Mouse (Mus musculus) stomach, embryonic 16.5 days (tissue): ENCODE data around the gene Ndufa6. TPM values are rescaled to one million over a fixed set of nuclear protein-coding genes. Genes with fewer than 3 reads are reported as not detected.

Source experiments
- ATAC-seq: fragments of 200-750 bp; cut with Nextera tagmentation; 2 replicates; pipeline ENCODE4 v1.8.0; 2017; ENCODE audit warnings: moderate number of reproducible peaks, moderate TSS enrichment; ENCODE audit not compliant: insufficient read depth, low FRiP score
- H3K27ac ChIP-seq: fragments of 300-500 bp; sonication (generic); 2 replicates; pipeline ENCODE4 v1.5.1; 2014; ENCODE audit warnings: low read length
- H3K27me3 ChIP-seq: fragments of 300-500 bp; sonication (generic); 2 replicates; pipeline ENCODE4 v1.6.1; 2014; ENCODE audit warnings: low read length, control low read depth, mixed read lengths; ENCODE audit not compliant: control insufficient read depth, insufficient read depth
- H3K36me3 ChIP-seq: fragments of 300-500 bp; sonication (generic); 2 replicates; pipeline ENCODE4 v1.6.1; 2014; ENCODE audit warnings: low read length; ENCODE audit not compliant: control insufficient read depth, insufficient read depth
- H3K4me1 ChIP-seq: fragments of 300-500 bp; sonication (generic); 2 replicates; pipeline ENCODE4 v1.6.1; 2014; ENCODE audit warnings: low read length, control low read depth, mixed read lengths; ENCODE audit not compliant: control insufficient read depth, insufficient read depth
- H3K4me2 ChIP-seq: fragments of 300-500 bp; sonication (generic); 2 replicates; pipeline ENCODE4 v1.6.1; 2014; ENCODE audit warnings: low read depth, low read length, mixed read lengths
- H3K4me3 ChIP-seq: fragments of 300-500 bp; sonication (generic); replicated peaks from 2 replicates; pipeline ENCODE4 v1.5.1; 2014; ENCODE audit warnings: mild to moderate bottlenecking, low read length
- H3K9ac ChIP-seq: fragments of 300-500 bp; sonication (generic); 2 replicates; pipeline ENCODE4 v1.6.1; 2014; ENCODE audit warnings: low read length
- H3K9me3 ChIP-seq: fragments of 300-500 bp; sonication (generic); replicated peaks from 2 replicates; pipeline ENCODE4 v1.6.1; 2016; ENCODE audit warnings: low read length, control low read depth; ENCODE audit not compliant: control insufficient read depth
- WGBS: fragments of 180-500 bp; shearing (Covaris S2); extraction: QIAGEN DNeasy Blood & Tissue Kit; methylation state at CpG from one replicate; pipeline ENCODE4 v1.1.7; 2014; 5-methylcytosine and 5-hydroxymethylcytosine counted together
- polyA plus RNA-seq: library from polyadenylated mRNA; unstranded; fragments of >200 nt; fragmentation: Nextera tagmentation; extraction: Ambion mirVana; gene quantifications from 2 replicates; pipeline ENCODE4 v1.2.1, GENCODE M21; 2015

The Ndufa6 gene
- polyA plus RNA-seq, 1 experiment from 2014 or later, result 428 TPM

DNA sequence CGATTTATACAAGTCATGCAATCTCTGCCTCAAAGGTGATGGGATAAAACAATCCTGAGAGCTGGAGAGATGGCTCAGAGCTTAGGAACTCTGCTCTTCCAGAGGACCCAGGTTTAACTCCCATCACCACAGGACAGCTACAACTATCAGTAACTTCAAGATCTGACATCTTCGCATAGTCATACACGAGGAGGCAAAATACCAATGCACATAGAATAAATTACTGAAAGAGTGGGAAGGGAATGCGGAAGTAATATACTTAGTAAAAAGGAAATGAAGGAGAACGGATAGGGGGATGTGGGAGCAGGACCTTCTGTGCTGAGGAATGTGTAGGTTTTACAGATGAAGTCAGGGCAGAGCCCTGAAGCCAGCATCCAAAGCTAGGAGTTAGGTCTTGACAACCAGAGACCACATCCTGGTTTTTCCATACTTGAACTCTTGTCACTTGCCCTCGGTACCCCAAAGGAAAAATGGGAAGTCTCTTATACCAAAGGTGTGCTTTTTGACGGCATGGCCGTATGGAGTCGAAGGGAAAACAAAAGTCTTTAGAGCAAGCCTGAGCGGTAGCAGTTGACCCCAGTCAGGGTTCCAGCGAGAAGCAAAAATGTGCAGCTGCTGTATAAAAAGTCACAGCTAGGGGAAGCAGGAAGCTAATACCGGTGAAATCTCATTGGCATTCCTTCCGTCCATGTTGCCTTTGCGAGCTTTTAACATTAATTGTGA is 7.4 kb downstream of the Ndufa6 start:
- 38% methylated on average over 14 of the region's 14 CpGs for WGBS
- Histone ChIP-seq H3K27ac (peak overlapping the region; percentile 78), H3K9ac (peak overlapping the region; percentile 73), H3K4me1 (peaks cover 29% of the 10 kb centered on the region), H3K4me3 (peak overlapping the region; percentile 79), H3K9me3 (no peaks in the 10 kb centered on the region), H3K4me2 (peak overlapping the region; percentile 89), H3K36me3 (peaks cover 27% of the 10 kb centered on the region), H3K27me3 (no peaks in the 10 kb centered on the region)
- ATAC-seq, result no peak

DNA sequence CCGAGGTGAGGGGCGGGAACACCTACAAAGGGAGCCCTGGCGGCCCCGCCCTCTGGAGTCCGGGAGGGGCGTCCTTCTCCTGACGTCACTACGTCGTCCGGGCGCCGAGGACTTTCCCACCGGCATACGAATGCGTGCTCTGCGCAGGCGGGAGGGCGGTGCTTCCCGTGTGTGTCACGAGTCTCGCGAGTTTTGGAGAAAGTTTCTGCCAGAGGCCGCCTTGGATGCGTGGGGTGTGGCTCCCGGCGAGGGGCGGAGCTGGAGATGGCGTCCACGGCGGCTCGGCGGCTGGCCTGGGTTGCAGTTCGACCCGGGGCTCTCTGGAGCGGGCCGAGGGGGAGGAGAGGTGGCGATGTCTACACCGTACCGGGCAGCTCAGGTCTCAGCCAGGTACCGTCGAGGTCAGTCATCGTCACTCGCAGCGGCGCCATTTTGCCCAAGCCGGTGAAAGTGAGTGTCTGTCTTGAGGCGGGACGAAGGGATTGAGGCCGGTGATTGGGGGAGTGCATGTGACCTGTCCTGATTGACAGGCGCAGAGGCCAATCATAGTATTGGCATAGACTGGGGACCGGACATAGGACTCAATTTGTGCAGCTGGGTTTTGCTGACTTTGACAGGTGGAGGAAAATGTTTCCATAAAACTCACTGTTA is 8.2 kb downstream of the Ndufa6 start:
- Histone ChIP-seq H3K4me3 (peak overlapping the region; percentile 79), H3K4me2 (peak overlapping the region; percentile 89), H3K27ac (peak overlapping the region; percentile 93), H3K36me3 (peaks cover 27% of the 10 kb centered on the region), H3K9ac (peak overlapping the region; percentile 86), H3K9me3 (no peaks in the 10 kb centered on the region), H3K27me3 (no peaks in the 10 kb centered on the region), H3K4me1 (peaks cover 37% of the 10 kb centered on the region)
- peak; percentile 97 for ATAC-seq
- WGBS, result under 1% methylated on average over 51 of the region's 51 CpGs

DNA sequence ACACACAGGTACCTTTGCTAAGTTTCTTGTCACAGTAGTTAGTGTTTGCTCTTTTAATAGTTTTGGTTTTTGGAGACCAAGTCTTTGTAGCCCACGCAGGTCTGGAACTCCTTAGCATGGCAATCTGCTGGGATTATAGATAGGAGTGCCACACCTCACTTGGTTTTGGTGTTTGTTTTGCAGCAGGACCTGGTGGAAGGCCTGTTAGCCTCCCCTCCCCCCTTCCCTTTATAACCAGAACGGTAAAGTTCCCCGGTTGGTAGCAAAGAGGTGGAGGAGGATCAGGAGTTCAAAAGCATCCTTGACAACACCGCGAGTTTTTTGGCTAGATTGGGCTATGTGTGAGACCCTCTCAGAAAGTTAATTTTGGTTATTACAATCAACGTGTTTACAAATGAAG is 9.2 kb downstream of the Ndufa6 start:
- peak overlapping the region; percentile 50 for H3K27ac ChIP-seq
- no peak overlapping the region for H3K4me3 ChIP-seq
- H3K9ac ChIP-seq, result no peak overlapping the region
- peaks cover 22% of the 10 kb centered on the region for H3K36me3 ChIP-seq
- peaks cover 47% of the 10 kb centered on the region for H3K4me1 ChIP-seq
- H3K4me2 ChIP-seq, result no peak overlapping the region
- H3K27me3 ChIP-seq, result no peaks in the 10 kb centered on the region
- ATAC-seq, result no peak
- 79% methylated on average over 6 of the region's 6 CpGs for WGBS
- H3K9me3 ChIP-seq, result no peaks in the 10 kb centered on the region

DNA sequence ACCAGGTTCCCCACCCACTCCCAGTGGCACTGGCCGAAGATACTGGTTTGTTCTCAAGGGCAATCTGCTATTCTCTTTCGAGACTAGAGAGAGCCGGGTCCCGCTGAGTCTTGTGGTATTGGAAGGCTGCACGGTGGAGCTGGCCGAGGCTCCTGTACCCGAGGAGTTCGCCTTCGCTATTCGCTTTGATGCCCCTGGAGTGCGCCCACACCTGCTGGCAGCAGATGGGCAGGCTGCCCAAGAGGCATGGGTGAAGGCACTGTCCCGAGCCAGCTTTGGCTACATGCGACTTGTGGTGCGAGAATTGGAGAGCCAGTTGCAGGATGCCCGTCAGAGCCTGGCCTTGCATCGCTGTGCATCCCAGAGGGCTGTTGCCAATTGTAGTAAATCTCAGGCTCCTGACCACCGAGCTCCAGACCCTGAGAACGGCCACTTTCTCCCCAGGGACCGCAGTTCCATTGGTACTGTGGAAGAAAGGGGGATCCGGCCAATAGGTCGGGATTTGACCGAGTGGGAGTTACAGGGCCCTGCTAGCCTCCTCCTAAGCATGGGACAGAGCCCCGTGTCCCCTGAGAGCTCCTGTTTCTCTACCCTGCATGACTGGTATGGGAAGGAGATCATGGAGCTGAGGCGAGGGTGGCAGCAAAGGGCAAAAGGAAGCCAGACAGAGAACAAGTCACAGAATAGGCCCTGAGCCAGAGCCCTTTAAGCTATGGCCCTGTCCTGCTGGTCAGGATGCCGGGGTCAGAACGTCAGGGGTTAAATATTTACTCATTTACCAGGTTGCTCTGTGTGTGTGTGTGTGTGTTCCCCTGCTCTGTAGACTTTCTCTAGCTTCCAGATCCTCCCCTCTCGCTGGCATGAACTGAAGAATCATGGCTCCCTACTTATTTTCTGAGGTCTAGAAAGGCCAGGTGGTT is 10.5 kb downstream of the Ndufa6 start:
- Histone ChIP-seq H3K4me3 (no peak overlapping the region), H3K27ac (no peak overlapping the region), H3K4me2 (no peak overlapping the region), H3K36me3 (peaks cover 8% of the 10 kb centered on the region), H3K9ac (0 out of 2 replicates have a peak overlapping the region, but pooled peaks have one; percentile 12), H3K9me3 (no peaks in the 10 kb centered on the region), H3K4me1 (peaks cover 49% of the 10 kb centered on the region), H3K27me3 (no peaks in the 10 kb centered on the region)
- no peak for ATAC-seq
- WGBS, result 86% methylated on average over 27 of the region's 27 CpGs

DNA sequence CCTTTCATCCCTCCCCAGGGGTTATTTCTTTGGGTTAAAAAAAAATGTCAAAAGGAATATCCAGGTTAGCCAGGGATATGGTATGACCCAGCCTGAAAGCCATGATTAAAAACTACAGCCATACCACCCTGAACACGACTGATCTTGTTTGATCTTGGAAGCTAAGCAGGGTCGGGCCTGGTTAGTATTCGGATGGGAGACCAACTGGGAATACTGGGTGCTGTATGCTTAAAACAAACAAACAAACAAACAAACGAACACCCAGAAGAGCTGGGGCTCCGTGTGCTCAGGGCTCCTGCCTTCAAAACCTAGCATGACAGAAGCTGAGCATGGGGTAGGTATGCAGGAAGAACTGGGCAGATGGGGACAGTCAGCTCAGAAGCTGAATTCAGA is 11.6 kb downstream of the Ndufa6 start:
- Histone ChIP-seq H3K9ac (peak overlapping the region; percentile 86), H3K9me3 (no peaks in the 10 kb centered on the region), H3K27ac (peak overlapping the region; percentile 91), H3K36me3 (no peaks in the 10 kb centered on the region; the same call in 1 of the 2 replicates), H3K27me3 (no peaks in the 10 kb centered on the region), H3K4me2 (peak overlapping the region; percentile 67), H3K4me1 (peaks cover 52% of the 10 kb centered on the region), H3K4me3 (peak overlapping the region; percentile 58; the same call in 1 of the 2 replicates)
- no peak for ATAC-seq
- WGBS, result 71% methylated on average over 5 of the region's 5 CpGs

DNA sequence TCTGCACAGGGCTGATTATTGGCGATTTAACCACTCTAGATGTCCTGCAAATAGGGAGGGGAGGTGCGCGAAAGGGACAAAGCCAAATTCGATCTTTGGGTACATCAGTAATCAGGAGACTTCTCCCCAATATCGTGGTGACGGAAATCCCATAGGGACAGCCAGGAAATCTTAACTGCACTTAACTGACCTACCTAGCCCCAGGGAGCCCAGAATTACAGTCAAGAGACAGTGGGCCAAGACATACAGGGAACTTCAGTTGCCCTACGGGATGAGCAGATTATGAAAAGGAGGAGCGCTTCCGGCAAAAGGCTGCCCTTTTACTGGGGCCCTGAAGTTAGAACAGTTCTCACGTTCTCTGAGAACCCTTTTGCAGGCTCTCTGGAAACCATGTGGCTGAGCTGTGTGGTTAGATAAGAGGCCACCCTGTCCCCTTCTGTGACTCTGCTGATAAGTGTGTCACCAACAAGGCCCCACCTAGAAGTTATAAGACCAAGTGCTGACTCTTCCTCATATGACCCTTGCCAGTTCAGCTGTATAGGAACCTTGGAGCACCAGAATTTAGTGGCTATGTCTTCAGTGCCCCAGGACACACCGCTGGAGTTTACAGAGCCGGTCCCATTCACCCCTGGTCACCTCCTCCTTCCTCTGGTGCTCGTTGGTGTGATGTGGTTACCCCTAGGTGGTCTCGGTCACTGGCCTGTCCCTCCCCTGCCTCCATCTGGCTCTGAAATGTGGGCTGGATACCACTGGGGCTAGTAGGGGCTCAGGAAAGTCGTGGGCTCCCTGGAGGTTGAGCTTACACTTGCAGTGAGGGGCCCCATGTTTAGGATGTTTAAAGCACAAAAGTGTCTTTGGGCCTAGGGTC is 12.2 kb downstream of the Ndufa6 start:
- ATAC-seq, result no peak
- H3K36me3 ChIP-seq, result no peaks in the 10 kb centered on the region
- H3K4me1 ChIP-seq, result peaks cover 52% of the 10 kb centered on the region
- 45% methylated on average over 15 of the region's 15 CpGs for WGBS
- peak overlapping the region; percentile 67 for H3K4me2 ChIP-seq
- H3K9me3 ChIP-seq, result no peaks in the 10 kb centered on the region
- peak overlapping the region; percentile 58 for H3K4me3 ChIP-seq
- peak overlapping the region; percentile 91 for H3K27ac ChIP-seq
- H3K9ac ChIP-seq, result peak overlapping the region; percentile 86
- H3K27me3 ChIP-seq, result no peaks in the 10 kb centered on the region

DNA sequence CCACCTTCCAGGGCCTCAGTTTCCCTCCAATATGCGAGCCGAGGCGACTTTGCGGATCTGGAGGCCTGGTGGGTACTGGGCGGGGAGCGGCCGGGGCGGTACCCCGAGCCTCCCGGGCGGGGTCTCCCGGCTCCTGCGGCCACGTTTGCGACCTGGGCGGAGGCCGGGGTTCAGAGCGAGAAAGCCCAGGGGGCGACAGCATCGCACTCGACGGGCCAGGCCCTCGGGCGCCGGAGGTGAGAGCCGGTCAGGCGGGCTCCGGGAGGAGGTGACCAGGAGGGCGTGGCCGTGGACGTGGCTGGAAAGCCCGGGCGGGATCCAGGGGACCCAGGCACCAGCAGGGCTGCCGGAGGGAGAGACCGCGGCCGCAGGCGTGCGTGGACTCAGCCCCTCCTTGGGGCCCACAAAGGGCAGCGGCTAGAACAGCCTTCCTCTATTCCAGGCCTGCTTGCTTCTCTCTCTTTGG is 13.1 kb downstream of the Ndufa6 start:
- Histone ChIP-seq H3K36me3 (no peaks in the 10 kb centered on the region), H3K4me2 (peak overlapping the region; percentile 67), H3K9me3 (no peaks in the 10 kb centered on the region), H3K27ac (peak overlapping the region; percentile 91), H3K4me1 (peaks cover 51% of the 10 kb centered on the region), H3K4me3 (peak overlapping the region; percentile 58), H3K9ac (peak overlapping the region; percentile 86), H3K27me3 (no peaks in the 10 kb centered on the region)
- WGBS, result 2% methylated on average over 40 of the region's 40 CpGs
- ATAC-seq, result peak; percentile 6; the same call in 1 of the 2 replicates

DNA sequence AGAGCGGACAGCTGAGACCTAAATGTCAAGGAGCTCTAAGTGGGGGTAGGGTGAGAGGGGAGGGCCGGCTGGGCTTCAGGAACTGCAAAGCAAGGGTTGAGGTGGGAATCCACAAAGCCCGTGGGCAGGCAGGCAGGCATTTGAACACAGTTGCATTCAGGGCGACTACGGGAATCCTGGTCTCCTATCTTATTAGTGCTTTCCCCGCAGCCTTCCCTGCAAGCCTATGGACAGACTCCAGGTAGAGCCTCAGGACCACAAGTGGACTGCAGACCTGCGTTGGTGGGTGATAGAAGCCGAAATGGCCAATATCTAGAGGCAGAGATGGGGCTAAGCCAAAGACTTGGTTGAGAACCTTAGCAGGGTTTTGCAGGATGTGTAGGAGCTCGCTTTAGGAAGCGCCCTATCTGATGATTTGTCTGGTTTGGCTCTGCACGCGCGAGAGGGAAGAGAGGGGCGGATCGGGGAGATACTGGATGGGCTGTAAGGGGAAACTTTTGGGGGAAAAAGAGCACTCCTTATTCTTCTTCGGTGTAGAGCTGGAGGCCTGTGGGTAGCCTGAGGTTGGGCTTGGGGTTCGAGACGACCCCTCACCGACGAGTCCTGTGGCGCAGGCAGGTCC is 13.6 kb downstream of the Ndufa6 start:
- no peak for ATAC-seq
- H3K4me3 ChIP-seq, result peak overlapping the region; percentile 58
- no peaks in the 10 kb centered on the region for H3K9me3 ChIP-seq
- H3K9ac ChIP-seq, result peak overlapping the region; percentile 86
- H3K27me3 ChIP-seq, result no peaks in the 10 kb centered on the region
- peak overlapping the region; percentile 67 for H3K4me2 ChIP-seq
- peaks cover 51% of the 10 kb centered on the region for H3K4me1 ChIP-seq
- H3K36me3 ChIP-seq, result no peaks in the 10 kb centered on the region
- 32% methylated on average over 21 of the region's 21 CpGs for WGBS
- H3K27ac ChIP-seq, result peak overlapping the region; percentile 91
